Mouse (Mus musculus) liver, adult 2 months (tissue): ENCODE measurements around the gene Bcl6b.

ENCODE experiments used
- CTCF ChIP-seq: fragments of 200-500 bp; IDR thresholded peaks from 2 replicates; pipeline ENCODE4 v1.5.1; 2011; ENCODE audit warnings: low read depth, low read length, control low read depth
- POLR2A ChIP-seq: fragments of 200-500 bp; IDR thresholded peaks from 2 replicates; pipeline ENCODE4 v1.6.1; 2011; ENCODE audit warnings: low read length, control low read depth; ENCODE audit not compliant: insufficient read depth; ENCODE audit errors: extremely low read depth

DNA sequence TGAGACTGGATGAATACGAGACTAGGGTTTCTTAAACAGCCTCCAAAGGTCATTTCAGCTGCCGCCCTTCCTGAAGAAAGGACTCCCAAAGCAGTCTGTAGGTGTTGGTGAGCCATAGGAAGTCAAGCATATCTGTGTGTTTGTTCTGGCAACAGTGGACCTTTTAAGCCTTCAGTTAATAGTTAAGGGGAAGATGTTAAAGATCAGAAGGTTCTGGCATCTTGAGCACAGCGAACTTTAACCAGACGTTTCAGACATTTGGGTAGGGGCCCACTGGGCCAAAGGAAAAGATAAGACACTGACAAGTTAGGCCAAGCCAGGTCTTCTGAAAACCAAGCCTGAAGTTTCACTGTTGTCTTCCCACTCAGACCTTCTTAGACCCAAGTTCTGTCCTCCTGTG is 11.6 kb downstream of the Bcl6b start:
- no peak for TF ChIP-seq POLR2A
- no peak for TF ChIP-seq CTCF
